Mouse (Mus musculus): Measurements from ENCODE around the gene Ptbp3.

Gene Ptbp3

GRCm38 (mm10) chr4:59429128-59429527 lies 120.0 kb downstream of the Ptbp3 start:
- no peak for DNase-seq

- no peak for DNase-seq
Observed at GRCm38 (mm10) chr4:59426429-59426828, 122.7 kb downstream of the Ptbp3 start.

GRCm38 (mm10) chr4:59422808-59423207 lies 126.4 kb downstream of the Ptbp3 start:
- DNase-seq, result no peak

GRCm38 (mm10) chr4:59422025-59422783 lies 127.0 kb downstream of the Ptbp3 start:
- DNase-seq, result no peak
